Mouse (Mus musculus): ENCODE measurements around the gene Vps8. TPM values are rescaled to one million over a fixed set of nuclear protein-coding genes. Genes with fewer than 3 reads are reported as not detected.
A peak's percentile ranks its signal among the peaks of the same experiment; 100 is the strongest.

Gene Vps8
- 11.0 and 13.1 TPM in 2 replicates for polyA plus RNA-seq (2012; rRNA removed)
- polyA plus RNA-seq (2014; fragmentation: Nextera tagmentation; extraction: Ambion mirVana) = 15.2 and 23.6 TPM in 2 replicates

DNA sequence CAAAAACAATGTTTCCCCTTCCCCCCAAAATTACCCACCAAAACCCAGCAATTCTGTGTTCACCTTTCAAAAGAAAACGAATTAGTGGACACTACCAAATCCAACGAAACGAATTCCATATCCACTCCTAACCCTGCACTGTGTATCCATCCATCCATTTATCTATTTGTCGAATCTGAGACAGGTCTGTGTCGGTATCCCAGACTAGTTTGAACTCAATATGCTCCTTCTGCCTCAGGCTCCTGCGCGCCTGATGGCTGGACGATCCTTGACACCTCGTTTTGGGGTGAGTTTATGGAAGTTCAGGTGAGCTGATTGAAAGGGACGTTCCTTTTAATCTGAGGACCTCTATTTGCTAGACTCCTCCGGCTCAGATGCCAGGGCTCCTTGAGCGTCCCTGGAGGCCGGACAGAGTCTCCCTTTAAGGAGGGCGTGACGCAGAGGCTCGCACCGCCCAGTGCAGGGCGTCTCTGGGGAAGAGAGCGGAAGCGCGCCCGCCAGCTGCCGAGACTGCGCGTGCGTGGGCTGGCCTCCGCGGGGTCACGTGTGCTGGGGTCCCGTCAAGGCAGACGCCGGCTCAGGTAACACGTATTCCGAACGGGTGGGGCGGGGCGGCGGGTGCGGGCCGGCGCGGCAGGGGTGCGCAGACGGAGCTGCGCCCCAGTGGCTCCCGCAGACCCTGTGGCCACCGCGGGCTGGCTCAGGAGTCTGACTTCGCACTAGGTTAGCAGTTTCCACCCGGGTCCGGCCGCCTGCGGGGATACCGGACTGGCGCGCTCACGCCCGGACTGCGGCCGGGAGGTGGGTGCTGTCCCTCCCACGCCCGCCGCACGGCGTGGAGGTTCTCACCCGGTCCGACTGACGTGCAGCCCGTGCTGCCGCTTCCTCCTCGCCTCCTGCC lies at the start of gene Vps8:
Vps8 (plus strand) TSS at position 474 of the 901 bp plus-strand sequence.
- peak; percentile 30; the same call in 1 of the 2 replicates for TF ChIP-seq POLR2A (IDR thresholded peaks at IDR 0.05; ENCODE audit: borderline replicate concordance, extremely low read depth, insufficient read depth, insufficient read length)
- ATAC-seq (ENCODE audit: low FRiP score, low read depth) (peak; percentile 96), DNase-seq (ENCODE audit: low spot score) (peak; percentile 95)
- Histone ChIP-seq H3K4me1 (ENCODE audit: control insufficient read depth, insufficient read depth, low read length) (peaks cover 10% of the 10 kb centered on the region; the same call in 1 of the 2 replicates), H3K36me3 (ENCODE audit: control insufficient read depth, insufficient read depth, low read length) (no peaks in the 10 kb centered on the region), H3K27me3 (ENCODE audit: control insufficient read depth, insufficient read depth, low read length) (no peaks in the 10 kb centered on the region), H3K27ac (replicated peaks; ENCODE audit: low read depth, low read length) (peak within 1 kb of the TSS; percentile 94), H3K9me3 (ENCODE audit: control insufficient read depth, low read length) (no peaks in the 10 kb centered on the region), H3K9ac (ENCODE audit: low read depth, low read length, severe bottlenecking) (peak within 1 kb of the TSS; percentile 82), H3K4me2 (replicated peaks; ENCODE audit: low read depth, low read length, severe bottlenecking) (peak within 1 kb of the TSS; percentile 83), H3K4me3 (replicated peaks; ENCODE audit: low read length) (peak within 1 kb of the TSS; percentile 82)
- 2% methylated on average over 44 of the region's 71 CpGs for WGBS

DNA sequence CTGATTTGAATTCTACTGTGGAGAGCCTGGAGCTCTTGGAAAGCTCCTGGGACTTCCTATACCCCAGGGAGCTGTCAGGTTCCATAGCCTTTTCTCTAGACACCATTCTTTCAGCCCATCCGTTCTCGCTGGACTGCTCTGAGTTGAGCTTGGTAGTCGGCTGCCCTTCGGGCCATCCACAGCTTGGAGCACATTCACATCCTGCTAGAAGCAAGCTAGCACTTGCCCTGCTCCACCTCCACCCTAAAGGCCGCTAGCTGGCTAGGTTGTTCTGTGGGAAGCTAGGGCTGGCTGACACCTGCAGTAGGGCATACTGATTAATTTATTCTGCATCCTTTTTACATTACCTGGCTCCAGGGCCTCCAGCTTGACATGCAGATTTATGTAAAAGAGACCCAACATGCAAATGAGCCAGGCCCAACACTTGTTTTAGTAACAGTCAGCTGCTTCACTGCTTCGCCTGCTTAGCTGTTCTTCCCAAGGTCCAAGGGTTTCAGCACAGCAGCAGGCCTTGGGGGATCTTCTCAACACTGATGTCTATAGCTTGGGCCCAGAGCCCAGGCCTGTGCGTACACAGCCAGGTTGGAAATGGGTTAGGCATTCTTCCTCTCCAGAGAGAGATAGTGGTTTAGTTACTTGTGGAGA lies 49.5 kb upstream of the Vps8 start:
- no peak for TF ChIP-seq POLR2A (IDR thresholded peaks at IDR 0.05; ENCODE audit: borderline replicate concordance, extremely low read depth, insufficient read depth, insufficient read length)
- H3K9ac ChIP-seq (ENCODE audit: low read depth, low read length, severe bottlenecking) = no peak overlapping the region
- no peaks in the 10 kb centered on the region for H3K36me3 ChIP-seq (ENCODE audit: control insufficient read depth, insufficient read depth, low read length)
- no peaks in the 10 kb centered on the region for H3K27me3 ChIP-seq (ENCODE audit: control insufficient read depth, insufficient read depth, low read length)
- ATAC-seq (ENCODE audit: low FRiP score, low read depth) (no peak), DNase-seq (ENCODE audit: low spot score) (no peak)
- 53% methylated on average over 7 of the region's 7 CpGs for WGBS
- no peaks in the 10 kb centered on the region for H3K9me3 ChIP-seq (ENCODE audit: control insufficient read depth, low read length)
- H3K27ac ChIP-seq (replicated peaks; ENCODE audit: low read depth, low read length) = no peak overlapping the region
- H3K4me3 ChIP-seq (replicated peaks; ENCODE audit: low read length) = no peak overlapping the region
- H3K4me2 ChIP-seq (replicated peaks; ENCODE audit: low read depth, low read length, severe bottlenecking) = no peak overlapping the region
- H3K4me1 ChIP-seq (ENCODE audit: control insufficient read depth, insufficient read depth, low read length) = peaks cover 22% of the 10 kb centered on the region

DNA sequence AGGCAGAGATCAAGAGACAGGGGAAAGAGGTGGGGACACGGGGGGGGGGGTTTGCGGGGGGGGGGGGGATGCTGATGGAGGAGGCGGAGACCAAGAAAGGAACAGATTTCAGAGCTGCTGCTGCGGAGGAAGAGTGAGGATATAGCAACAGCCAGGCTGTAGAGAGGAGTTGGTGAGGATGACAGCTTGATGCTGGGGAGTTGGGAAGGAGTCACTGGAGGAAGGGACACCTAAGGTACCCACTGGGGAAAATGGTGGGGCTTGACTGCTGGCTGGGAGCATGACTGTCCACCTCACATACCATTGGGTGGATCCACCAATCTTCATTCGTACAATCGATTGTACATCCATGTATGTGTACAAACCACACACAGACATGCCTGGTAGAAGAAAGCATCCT lies 48.9 kb upstream of the Vps8 start:
- Histone ChIP-seq H3K4me2 (replicated peaks; ENCODE audit: low read depth, low read length, severe bottlenecking) (no peak overlapping the region), H3K9me3 (ENCODE audit: control insufficient read depth, low read length) (no peaks in the 10 kb centered on the region), H3K27me3 (ENCODE audit: control insufficient read depth, insufficient read depth, low read length) (no peaks in the 10 kb centered on the region), H3K27ac (replicated peaks; ENCODE audit: low read depth, low read length) (no peak overlapping the region), H3K9ac (ENCODE audit: low read depth, low read length, severe bottlenecking) (no peak overlapping the region), H3K36me3 (ENCODE audit: control insufficient read depth, insufficient read depth, low read length) (no peaks in the 10 kb centered on the region), H3K4me1 (ENCODE audit: control insufficient read depth, insufficient read depth, low read length) (peaks cover 24% of the 10 kb centered on the region), H3K4me3 (replicated peaks; ENCODE audit: low read length) (no peak overlapping the region)
- ATAC-seq (ENCODE audit: low FRiP score, low read depth) (no peak), DNase-seq (ENCODE audit: low spot score) (no peak)
- 86% methylated on average over 3 of the region's 6 CpGs for WGBS
- TF ChIP-seq POLR2A (IDR thresholded peaks at IDR 0.05; ENCODE audit: borderline replicate concordance, extremely low read depth, insufficient read depth, insufficient read length) = no peak

DNA sequence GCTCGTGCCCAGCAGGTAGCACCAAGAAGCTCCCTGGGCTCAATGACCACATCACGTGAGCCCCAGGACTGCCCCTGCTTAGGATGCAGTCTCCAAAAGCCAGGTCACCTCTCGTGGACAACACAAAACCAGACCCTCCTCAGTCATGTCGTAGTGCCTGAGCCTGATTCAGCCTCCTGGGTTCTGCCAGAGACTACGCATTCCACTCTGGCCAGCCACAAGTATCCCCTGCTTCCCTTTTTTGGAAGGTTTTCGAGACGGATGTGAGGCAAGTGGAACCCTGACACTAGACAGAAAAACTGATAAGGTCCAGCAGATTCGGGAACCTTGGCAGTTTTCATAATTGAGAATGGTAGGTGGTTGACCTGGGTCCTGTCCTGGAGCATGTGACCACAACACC lies 47.8 kb upstream of the Vps8 start:
- WGBS = 88% methylated on average over 8 of the region's 8 CpGs
- TF ChIP-seq POLR2A (IDR thresholded peaks at IDR 0.05; ENCODE audit: borderline replicate concordance, extremely low read depth, insufficient read depth, insufficient read length) = no peak
- no peak for ATAC-seq (ENCODE audit: low FRiP score, low read depth)

DNA sequence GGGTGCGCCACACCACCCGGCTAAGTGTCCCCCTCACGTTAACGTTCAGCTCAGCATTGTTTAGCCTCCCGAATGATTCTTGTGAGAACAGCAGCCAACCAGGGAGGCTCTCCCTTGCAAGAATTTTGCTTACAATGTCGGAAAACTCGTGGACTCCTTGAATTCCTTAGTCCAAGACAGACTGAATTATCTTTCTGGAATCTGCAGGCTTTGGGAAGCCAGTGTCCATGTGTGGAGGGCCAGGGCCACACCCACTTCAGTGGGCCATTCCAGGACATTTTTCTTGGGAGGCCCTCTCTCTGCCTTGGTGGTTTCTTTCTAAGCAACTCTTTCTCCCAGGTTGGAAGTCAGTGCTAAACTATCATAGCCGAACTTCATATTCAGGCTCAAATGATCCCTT lies 46.6 kb upstream of the Vps8 start:
- Histone ChIP-seq H3K27me3 (ENCODE audit: control insufficient read depth, insufficient read depth, low read length) (no peaks in the 10 kb centered on the region), H3K4me1 (ENCODE audit: control insufficient read depth, insufficient read depth, low read length) (peaks cover 24% of the 10 kb centered on the region), H3K4me3 (replicated peaks; ENCODE audit: low read length) (no peak overlapping the region), H3K4me2 (replicated peaks; ENCODE audit: low read depth, low read length, severe bottlenecking) (no peak overlapping the region), H3K9me3 (ENCODE audit: control insufficient read depth, low read length) (no peaks in the 10 kb centered on the region), H3K9ac (ENCODE audit: low read depth, low read length, severe bottlenecking) (no peak overlapping the region), H3K27ac (replicated peaks; ENCODE audit: low read depth, low read length) (no peak overlapping the region), H3K36me3 (ENCODE audit: control insufficient read depth, insufficient read depth, low read length) (no peaks in the 10 kb centered on the region)
- DNase-seq (ENCODE audit: low spot score) = no peak
- ATAC-seq (ENCODE audit: low FRiP score, low read depth) = no peak
- WGBS = 88% methylated on average over 8 of the region's 8 CpGs
- TF ChIP-seq POLR2A (IDR thresholded peaks at IDR 0.05; ENCODE audit: borderline replicate concordance, extremely low read depth, insufficient read depth, insufficient read length) = no peak

More for the DNA sequence above, 47.8 kb upstream of the Vps8 start:
- DNase-seq (ENCODE audit: low spot score) = no peak
- peaks cover 24% of the 10 kb centered on the region for H3K4me1 ChIP-seq (ENCODE audit: control insufficient read depth, insufficient read depth, low read length)
- H3K27me3 ChIP-seq (ENCODE audit: control insufficient read depth, insufficient read depth, low read length) = no peaks in the 10 kb centered on the region
- no peak overlapping the region for H3K27ac ChIP-seq (replicated peaks; ENCODE audit: low read depth, low read length)
- no peak overlapping the region for H3K4me3 ChIP-seq (replicated peaks; ENCODE audit: low read length)
- no peaks in the 10 kb centered on the region for H3K36me3 ChIP-seq (ENCODE audit: control insufficient read depth, insufficient read depth, low read length)
- H3K4me2 ChIP-seq (replicated peaks; ENCODE audit: low read depth, low read length, severe bottlenecking) = no peak overlapping the region
- no peak overlapping the region for H3K9ac ChIP-seq (ENCODE audit: low read depth, low read length, severe bottlenecking)
- no peaks in the 10 kb centered on the region for H3K9me3 ChIP-seq (ENCODE audit: control insufficient read depth, low read length)
